Mouse (Mus musculus): Measurements from ENCODE around the gene Xcr1. TPM values are rescaled to one million over a fixed set of nuclear protein-coding genes. Genes with fewer than 3 reads are reported as not detected.

Xcr1 gene
- total RNA-seq, 2 experiments from 2014 or later: not detected

- DNase-seq: no peak
Observed at GRCm38 (mm10) chr9:123814821-123815220, 47.0 kb downstream of the Xcr1 start.

- no peak for DNase-seq
Observed at GRCm38 (mm10) chr9:123814326-123814725, 47.5 kb downstream of the Xcr1 start.

- no peak for DNase-seq
Observed at GRCm38 (mm10) chr9:123811831-123812230, 50.0 kb downstream of the Xcr1 start.

- DNase-seq: no peak
Observed at GRCm38 (mm10) chr9:123808583-123808982, 53.2 kb downstream of the Xcr1 start.

- no peak for DNase-seq
Observed at GRCm38 (mm10) chr9:123806267-123806666, 55.6 kb downstream of the Xcr1 start, which contains the start of gene Cxcr6. TSS of gene Cxcr6 (plus strand) at chr9:123806475.

DNA sequence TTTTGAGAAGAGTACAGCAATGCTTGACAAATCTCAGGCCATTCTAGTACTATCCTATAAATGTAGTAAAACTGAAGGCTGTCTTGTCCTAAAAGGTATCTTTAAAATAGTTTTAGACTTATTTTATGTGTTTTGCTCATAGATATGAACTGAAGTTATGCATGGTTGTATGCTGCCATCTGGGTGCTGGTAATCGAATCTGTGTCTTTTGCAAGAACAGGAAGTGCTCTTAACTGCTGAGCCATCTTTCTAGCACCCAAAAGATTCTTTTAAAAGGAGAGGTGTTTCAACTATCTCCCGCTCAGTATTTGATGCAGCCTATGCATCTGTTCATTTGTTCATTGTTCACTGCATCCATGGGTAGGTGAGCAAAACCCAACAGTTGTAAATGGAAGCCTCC, 56.6 kb downstream of the Xcr1 start:
- no peak for DNase-seq

DNA sequence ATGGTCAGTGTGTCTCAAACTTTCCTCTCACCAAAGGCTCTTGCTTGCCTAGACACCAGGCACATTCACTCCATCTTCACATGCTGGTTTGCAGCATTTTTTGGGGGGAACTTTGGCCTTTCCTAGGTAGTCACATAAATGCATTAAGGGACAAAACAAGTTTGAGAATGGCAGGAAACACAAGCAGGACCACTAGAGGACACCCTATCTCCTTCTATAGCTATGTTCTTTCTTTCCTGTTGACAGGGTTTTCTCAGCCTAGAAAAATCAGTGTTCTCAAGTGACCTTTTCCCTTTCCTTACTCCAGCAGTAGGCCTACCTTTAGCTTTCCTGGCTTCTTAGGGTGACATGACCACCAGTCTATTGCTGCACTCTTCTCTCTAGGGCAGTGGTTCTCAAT, 58.9 kb downstream of the Xcr1 start:
- no peak for DNase-seq

DNA sequence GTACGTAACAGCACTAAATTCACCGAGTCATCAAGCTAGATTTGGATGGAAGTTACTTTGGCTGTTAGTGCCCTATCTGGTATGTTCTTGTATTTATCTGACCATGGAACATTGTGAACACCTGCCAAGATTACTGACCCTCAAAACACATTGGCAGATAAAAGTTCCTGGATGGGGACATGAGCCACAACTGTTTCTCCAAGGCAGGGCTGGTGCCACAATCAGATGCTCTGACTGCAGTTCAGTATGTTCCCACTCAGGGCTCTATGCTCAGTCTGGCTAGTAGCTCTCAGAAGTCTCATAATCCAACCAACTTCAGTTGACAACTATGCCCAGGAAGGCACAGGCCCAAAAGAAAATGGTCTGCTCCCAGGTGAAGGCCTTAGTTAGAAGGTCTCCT, 59.4 kb downstream of the Xcr1 start:
- no peak for DNase-seq

Other genes with a start within 250 kb of the Xcr1 start
- not detected for gene Slc6a20b, start 229.5 kb downstream of the Xcr1 start, total RNA-seq (2021)
- gene Ccr9, start 183.6 kb downstream of the Xcr1 start, total RNA-seq (2021): under 1 TPM in 1 of 2 experiments, not detected in 1; 0.17 TPM
- gene Slc6a20a, start 183.1 kb downstream of the Xcr1 start, total RNA-seq (2021): not detected
- gene Lztfl1, start 144.3 kb downstream of the Xcr1 start, total RNA-seq (2021): 10 to 100 TPM; 32.7 to 33.4 TPM
- gene Cxcr6, start 55.6 kb downstream of the Xcr1 start, total RNA-seq (2021): not detected
- 100 to 1,000 TPM; 156 to 161 TPM for gene Fyco1, start 10.1 kb downstream of the Xcr1 start, total RNA-seq (2021)
- gene Ccr1, start 106.7 kb upstream of the Xcr1 start, total RNA-seq (2021): under 1 TPM; 0.77 to 0.79 TPM
- gene Ccr1l1, start 116.4 kb upstream of the Xcr1 start, total RNA-seq (2021): not detected
- gene Ccr3, start 159.9 kb upstream of the Xcr1 start, total RNA-seq (2021): not detected
- gene Ccr2, start 239.9 kb upstream of the Xcr1 start, total RNA-seq (2021): under 1 TPM; 0.70 to 0.74 TPM